Mouse (Mus musculus): ENCODE measurements around the gene Rps18.
A peak's percentile ranks its signal among the peaks of the same experiment; 100 is the strongest.
"Not testable (repeated sequence)": the region's sequence is repeated elsewhere in the genome, so short reads cannot be mapped to it uniquely, and the experiment has no call there.

Gene Rps18

GRCm38 (mm10) chr17:33909077-33909868 is 46.5 kb downstream of the Rps18 start, which contains the start of gene Daxx:
Daxx (plus strand) TSS chr17:33909414.
- DNase-seq (ENCODE audit: low spot score in 2 of 2), result peak; percentile 99

GRCm38 (mm10) chr17:33908331-33909076 is 47.3 kb downstream of the Rps18 start:
- DNase-seq (ENCODE audit: low spot score in 2 of 2), result peak; percentile 56 to 83

GRCm38 (mm10) chr17:33904835-33905234 is 51.0 kb downstream of the Rps18 start, which contains the start of gene Platr17:
Platr17 (plus strand) TSS chr17:33905135.
- not testable (repeated sequence) for DNase-seq (ENCODE audit: low spot score in 2 of 2)

- DNase-seq (ENCODE audit: low spot score in 2 of 2), result not testable (repeated sequence)
Observed at GRCm38 (mm10) chr17:33903911-33904651, 51.7 kb downstream of the Rps18 start.

- no peak for DNase-seq (ENCODE audit: low spot score in 2 of 2)
Observed at GRCm38 (mm10) chr17:33902491-33902890, 53.3 kb downstream of the Rps18 start.

GRCm38 (mm10) chr17:33902079-33902478 is 53.7 kb downstream of the Rps18 start:
- no peak for DNase-seq (ENCODE audit: low spot score in 2 of 2)
